Mouse (Mus musculus) megakaryocyte, embryonic 14.5 days (primary cell): ENCODE measurements around the gene Nin. TPM values are rescaled to one million over a fixed set of nuclear protein-coding genes. Genes with fewer than 3 reads are reported as not detected.

Source experiments
- H3K27me3 ChIP-seq: replicated peaks from 2 replicates; pipeline ENCODE3; 2012; ENCODE audit warnings: inconsistent platforms
- H3K36me3 ChIP-seq: replicated peaks from 2 replicates; pipeline ENCODE3; 2012; ENCODE audit warnings: low read length, inconsistent platforms, mixed read lengths
- H3K4me1 ChIP-seq: 2 replicates; pipeline ENCODE4 v1.6.1; 2012; ENCODE audit warnings: inconsistent platforms
- H3K4me3 ChIP-seq: replicated peaks from 2 replicates; pipeline ENCODE3; 2012; ENCODE audit warnings: moderate library complexity, mild to moderate bottlenecking, inconsistent platforms
- H3K9me3 ChIP-seq: 2 replicates; pipeline ENCODE4 v1.6.1; 2012; ENCODE audit warnings: inconsistent platforms
- FLI1 ChIP-seq: IDR thresholded peaks from 2 replicates; pipeline ENCODE4 v1.6.1; 2012; ENCODE audit warnings: low read length, inconsistent platforms, mixed read lengths
- GATA1 ChIP-seq: IDR thresholded peaks from 3 replicates; pipeline ENCODE4 v1.6.1; 2012; ENCODE audit warnings: mixed read lengths, low read length, inconsistent platforms, borderline replicate concordance
- polyA plus RNA-seq: library from polyadenylated mRNA; stranded (reverse); fragments of >175 nt; gene quantifications from 2 replicates; pipeline ENCODE4 v1.2.3, GENCODE M21; 2012; ENCODE audit warnings: low replicate concordance; ENCODE audit not compliant: insufficient read depth

Nin gene
- polyA plus RNA-seq, 1 experiment, result 5.0 TPM

DNA sequence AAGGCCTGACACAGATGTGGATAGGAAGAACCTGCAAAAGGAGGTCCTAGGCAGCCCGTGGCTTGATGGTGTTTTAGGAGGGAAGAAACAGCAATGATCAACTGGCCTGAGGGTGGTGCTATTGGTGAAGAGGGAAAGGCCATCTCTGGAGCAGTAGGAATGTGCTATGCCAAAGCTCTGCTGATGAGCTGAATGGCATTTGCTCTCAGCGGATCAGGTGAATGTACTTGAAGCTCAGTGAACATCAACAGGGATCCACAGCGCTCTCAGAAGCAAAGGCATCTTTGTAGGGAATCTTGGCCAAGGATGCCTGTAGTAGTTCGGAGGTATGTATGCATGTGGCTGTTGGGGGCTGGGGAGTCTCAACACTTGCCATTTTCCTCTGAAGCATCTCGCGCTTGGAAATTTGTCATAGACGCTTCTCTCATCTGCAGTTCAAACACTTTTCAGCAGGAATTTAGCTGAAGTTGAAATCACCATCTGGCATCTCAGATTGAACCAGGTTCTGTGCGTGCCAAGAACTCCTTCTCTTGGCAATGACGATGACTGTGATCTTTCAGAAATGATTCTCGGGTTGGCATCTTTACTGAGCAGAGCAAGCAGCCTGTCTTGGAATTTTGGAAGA lies 5.3 kb upstream of the Nin start:
- H3K4me3 ChIP-seq, result no peak overlapping the region
- H3K9me3 ChIP-seq, result no peaks in the 10 kb centered on the region
- peaks cover 52% of the 10 kb centered on the region for H3K4me1 ChIP-seq
- H3K27me3 ChIP-seq, result peaks cover 21% of the 10 kb centered on the region
- no peaks in the 10 kb centered on the region for H3K36me3 ChIP-seq
- no peak for TF ChIP-seq GATA1
- TF ChIP-seq FLI1, result no peak

GRCm38 (mm10) chr12:70117146-70117545 lies 3.6 kb upstream of the Nin start:
- Histone ChIP-seq H3K4me1 (peaks cover 42% of the 10 kb centered on the region), H3K36me3 (no peaks in the 10 kb centered on the region), H3K27me3 (peaks cover 23% of the 10 kb centered on the region), H3K4me3 (no peak overlapping the region), H3K9me3 (no peaks in the 10 kb centered on the region)
- TF ChIP-seq GATA1 (no peak), FLI1 (no peak)

DNA sequence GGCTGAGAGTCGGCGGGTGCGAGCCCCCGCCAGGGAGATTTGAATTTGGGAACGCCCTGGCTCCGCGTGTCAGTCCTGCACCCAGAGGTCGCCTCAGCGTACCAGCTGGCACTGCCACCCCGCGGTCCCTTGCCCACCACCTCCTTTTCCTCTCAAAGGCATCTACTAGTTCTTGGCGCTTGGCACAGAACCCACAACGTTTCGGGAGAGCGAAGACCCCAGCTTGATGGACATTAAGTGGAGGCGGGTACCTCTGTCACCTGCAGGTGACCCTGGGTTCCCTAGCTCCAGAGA lies 1.5 kb downstream of the Nin start:
- no peaks in the 10 kb centered on the region for H3K9me3 ChIP-seq
- peaks cover 11% of the 10 kb centered on the region for H3K27me3 ChIP-seq
- no peak for TF ChIP-seq FLI1
- TF ChIP-seq GATA1, result no peak
- H3K4me3 ChIP-seq, result peak overlapping the region; percentile 95
- H3K36me3 ChIP-seq, result peaks cover 11% of the 10 kb centered on the region
- H3K4me1 ChIP-seq, result peaks cover 48% of the 10 kb centered on the region

- H3K27me3 ChIP-seq, result peaks cover 11% of the 10 kb centered on the region
- peaks cover 13% of the 10 kb centered on the region for H3K36me3 ChIP-seq
- no peaks in the 10 kb centered on the region for H3K9me3 ChIP-seq
- peak overlapping the region; percentile 95 for H3K4me3 ChIP-seq
- TF ChIP-seq FLI1, result no peak
- no peak for TF ChIP-seq GATA1
- peaks cover 53% of the 10 kb centered on the region for H3K4me1 ChIP-seq
Measured at GRCm38 (mm10) chr12:70111367-70112089, 2.0 kb downstream of the Nin start.

- Histone ChIP-seq H3K4me3 (peak overlapping the region; percentile 95), H3K9me3 (no peaks in the 10 kb centered on the region), H3K27me3 (peaks cover 11% of the 10 kb centered on the region), H3K36me3 (peaks cover 14% of the 10 kb centered on the region), H3K4me1 (peaks cover 58% of the 10 kb centered on the region)
- TF ChIP-seq FLI1 (no peak), GATA1 (no peak)
Measured at GRCm38 (mm10) chr12:70111117-70111366, 2.5 kb downstream of the Nin start.

GRCm38 (mm10) chr12:70110375-70111116 lies 3.0 kb downstream of the Nin start:
- Histone ChIP-seq H3K9me3 (no peaks in the 10 kb centered on the region), H3K36me3 (peaks cover 14% of the 10 kb centered on the region), H3K4me3 (peak overlapping the region; percentile 95), H3K27me3 (peaks cover 8% of the 10 kb centered on the region), H3K4me1 (peaks cover 62% of the 10 kb centered on the region)
- TF ChIP-seq FLI1, result no peak
- TF ChIP-seq GATA1, result no peak

DNA sequence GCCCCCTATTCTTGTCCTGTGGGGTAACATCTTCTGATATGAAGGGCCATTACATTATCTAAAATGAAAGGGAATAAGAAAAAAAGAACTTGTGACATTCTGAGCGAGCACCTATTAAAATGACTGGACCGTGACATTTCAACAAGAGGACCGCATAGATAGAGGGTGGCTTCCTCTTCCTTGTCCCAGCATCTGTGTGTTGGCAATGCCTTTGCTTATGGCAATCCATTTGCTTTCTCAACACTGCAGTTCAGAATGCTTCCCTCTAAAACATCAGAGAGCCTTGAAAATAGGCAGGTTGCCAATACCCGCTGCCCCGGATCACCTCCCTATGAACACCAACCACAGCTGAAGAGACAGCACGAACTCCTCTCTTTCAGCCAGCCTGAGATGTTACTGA lies 3.6 kb downstream of the Nin start:
- no peak for TF ChIP-seq FLI1
- TF ChIP-seq GATA1, result no peak
- H3K27me3 ChIP-seq, result peaks cover 4% of the 10 kb centered on the region
- H3K4me1 ChIP-seq, result peaks cover 67% of the 10 kb centered on the region
- peaks cover 14% of the 10 kb centered on the region for H3K36me3 ChIP-seq
- peak overlapping the region; percentile 95 for H3K4me3 ChIP-seq
- H3K9me3 ChIP-seq, result no peaks in the 10 kb centered on the region

DNA sequence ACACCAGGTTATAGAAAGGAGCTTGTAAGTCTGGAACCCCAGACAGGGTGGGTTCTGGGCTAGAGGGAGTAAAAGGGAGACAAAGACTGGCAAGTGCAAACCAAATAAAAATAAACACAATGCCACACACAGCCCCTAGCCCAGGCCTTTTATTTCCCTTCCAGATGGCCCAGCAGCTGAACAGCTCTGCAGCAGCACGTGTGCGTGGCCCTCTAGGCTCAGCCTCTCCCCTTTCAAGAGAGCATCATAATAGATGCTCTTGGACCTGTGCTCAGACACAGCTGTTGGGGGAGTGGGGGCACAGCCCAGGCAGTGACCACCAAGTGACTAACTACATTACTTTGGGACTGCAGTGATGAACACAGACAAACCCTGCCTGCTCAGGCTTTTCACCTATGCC lies 5.4 kb downstream of the Nin start:
- Histone ChIP-seq H3K4me1 (peaks cover 81% of the 10 kb centered on the region), H3K27me3 (no peaks in the 10 kb centered on the region), H3K36me3 (peaks cover 14% of the 10 kb centered on the region), H3K9me3 (no peaks in the 10 kb centered on the region), H3K4me3 (no peak overlapping the region)
- TF ChIP-seq FLI1, result no peak
- no peak for TF ChIP-seq GATA1

DNA sequence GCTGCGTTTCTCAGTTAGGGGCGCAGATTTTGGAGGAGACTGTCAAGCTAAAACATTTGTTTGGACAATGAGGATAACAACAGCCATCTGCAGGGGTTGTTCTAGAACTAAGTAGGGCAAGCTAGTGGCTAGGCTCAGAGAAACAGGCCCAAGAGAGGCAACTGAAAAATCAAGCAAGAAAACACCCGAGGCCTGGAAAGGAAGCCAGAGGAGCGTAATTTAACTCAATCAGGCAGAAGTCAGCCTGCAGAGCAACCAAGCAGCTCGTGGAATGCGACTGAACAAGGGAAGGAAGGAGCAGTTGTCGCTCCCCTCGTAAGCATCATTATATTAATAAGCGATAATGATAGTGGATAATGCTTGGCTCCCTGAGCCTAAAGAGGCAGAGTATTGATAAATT lies 7.0 kb downstream of the Nin start:
- H3K4me1 ChIP-seq, result peaks cover 86% of the 10 kb centered on the region
- H3K36me3 ChIP-seq, result peaks cover 28% of the 10 kb centered on the region
- no peak overlapping the region for H3K4me3 ChIP-seq
- no peaks in the 10 kb centered on the region for H3K27me3 ChIP-seq
- TF ChIP-seq GATA1 (no peak), FLI1 (no peak)
- no peaks in the 10 kb centered on the region for H3K9me3 ChIP-seq

DNA sequence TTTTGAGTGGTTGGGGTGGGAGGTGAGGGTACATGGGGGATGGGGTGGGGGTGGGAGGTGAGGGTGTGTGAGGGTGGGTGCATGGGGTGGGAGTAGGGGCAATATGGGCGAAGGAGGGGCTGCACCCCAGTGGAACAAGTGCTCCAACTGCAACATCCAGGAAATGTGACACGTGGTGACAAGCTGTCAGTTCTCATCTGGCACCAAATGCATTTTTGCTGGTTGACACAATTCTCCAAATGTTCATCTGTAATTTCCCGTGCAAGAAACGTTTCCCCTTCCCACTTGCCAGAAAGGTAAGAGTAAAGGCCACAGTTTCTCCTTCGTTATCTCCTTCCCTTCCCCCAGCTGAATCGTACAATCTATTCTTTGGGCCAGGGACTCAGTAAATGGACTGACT lies 7.6 kb downstream of the Nin start:
- H3K36me3 ChIP-seq, result peaks cover 34% of the 10 kb centered on the region
- TF ChIP-seq GATA1 (no peak), FLI1 (no peak)
- no peaks in the 10 kb centered on the region for H3K27me3 ChIP-seq
- H3K4me3 ChIP-seq, result no peak overlapping the region
- H3K4me1 ChIP-seq, result peaks cover 86% of the 10 kb centered on the region
- H3K9me3 ChIP-seq, result no peaks in the 10 kb centered on the region
